Mouse (Mus musculus): ENCODE data around the gene Synrg. TPM values are rescaled to one million over a fixed set of nuclear protein-coding genes. Genes with fewer than 3 reads are reported as not detected.

Synrg gene
- polyA plus RNA-seq, 1 experiment from 2014 or later = 7.2 TPM

DNA sequence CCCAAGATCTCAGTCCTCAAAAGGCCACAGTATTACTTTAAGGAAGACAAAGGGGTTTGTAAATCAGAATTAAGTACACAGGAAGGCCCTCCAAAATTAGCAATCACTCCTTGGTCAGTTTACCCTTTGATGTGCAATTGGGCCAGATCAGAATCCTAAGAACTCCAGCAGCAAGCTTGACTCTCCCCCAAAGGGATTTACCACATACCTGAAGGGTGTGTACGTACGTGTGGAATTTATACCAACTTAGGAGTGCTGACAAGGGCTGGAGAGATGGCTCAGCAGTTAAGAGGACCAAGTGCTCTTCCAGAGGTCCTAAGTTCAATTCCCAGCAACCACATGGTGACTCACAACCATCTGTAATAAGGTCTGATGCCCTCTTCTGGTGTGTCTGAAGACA is 97.7 kb downstream of the Synrg start:
- H3K27ac ChIP-seq (replicated peaks) = no peak overlapping the region
- WGBS = 63% methylated on average over 2 of the region's 2 CpGs

DNA sequence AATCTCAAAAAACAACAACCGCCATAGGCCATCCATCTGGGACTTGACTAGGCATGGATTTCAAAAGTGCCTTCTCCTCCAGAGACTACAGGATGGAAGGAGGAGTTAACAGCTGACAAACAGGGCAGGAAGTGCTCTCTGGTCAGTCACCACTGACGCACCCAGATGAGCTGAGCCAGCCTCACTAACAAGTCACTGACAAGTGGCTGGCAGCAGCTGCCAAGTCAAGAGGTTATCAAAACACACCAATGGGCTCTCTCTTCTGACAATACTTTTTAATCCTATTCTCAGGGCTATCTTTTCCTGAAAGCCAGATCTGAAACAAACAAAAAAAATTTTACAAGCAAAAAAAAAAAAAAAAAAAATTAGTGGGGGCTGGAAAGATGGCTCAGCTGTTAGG is 98.6 kb downstream of the Synrg start:
- no peaks in the 10 kb centered on the region for H3K4me1 ChIP-seq (replicated peaks; ENCODE audit: control insufficient read depth, insufficient read depth)
- no peak for ATAC-seq (ENCODE audit: low FRiP score, low TSS enrichment)
- no peaks in the 10 kb centered on the region for H3K36me3 ChIP-seq (ENCODE audit: control insufficient read depth, insufficient read depth, low read length)
- no peaks in the 10 kb centered on the region for H3K9me3 ChIP-seq (ENCODE audit: control insufficient read depth, low read length)
- 42% methylated on average over 2 of the region's 2 CpGs for WGBS
- no peak for TF ChIP-seq CTCF (IDR thresholded peaks at IDR 0.05; ENCODE audit: low read depth)
- no peak for TF ChIP-seq EP300 (optimal IDR thresholded peaks at IDR 0.05)
- H3K27ac ChIP-seq (replicated peaks) = no peak overlapping the region
- H3K9ac ChIP-seq (ENCODE audit: low read length) = no peak overlapping the region
- no peak overlapping the region for H3K4me3 ChIP-seq (ENCODE audit: low read depth, low read length)
- no peaks in the 10 kb centered on the region for H3K27me3 ChIP-seq (ENCODE audit: control insufficient read depth, insufficient read depth, low read length)
- H3K4me2 ChIP-seq (replicated peaks; ENCODE audit: low read depth) = no peak overlapping the region
- DNase-seq (ENCODE audit: low spot score) = no peak

More for the DNA sequence above, 97.7 kb downstream of the Synrg start:
- Histone ChIP-seq H3K9ac (ENCODE audit: low read length) (no peak overlapping the region), H3K36me3 (ENCODE audit: control insufficient read depth, insufficient read depth, low read length) (no peaks in the 10 kb centered on the region), H3K27me3 (ENCODE audit: control insufficient read depth, insufficient read depth, low read length) (no peaks in the 10 kb centered on the region), H3K4me2 (replicated peaks; ENCODE audit: low read depth) (no peak overlapping the region), H3K4me3 (ENCODE audit: low read depth, low read length) (no peak overlapping the region), H3K4me1 (replicated peaks; ENCODE audit: control insufficient read depth, insufficient read depth) (no peaks in the 10 kb centered on the region), H3K9me3 (ENCODE audit: control insufficient read depth, low read length) (no peaks in the 10 kb centered on the region)
- no peak for ATAC-seq (ENCODE audit: low FRiP score, low TSS enrichment)
- DNase-seq (ENCODE audit: low spot score) = no peak
- 0 out of 2 replicates have a peak, but pooled peaks have one; percentile 7 for TF ChIP-seq CTCF (IDR thresholded peaks at IDR 0.05; ENCODE audit: low read depth)
- no peak for TF ChIP-seq EP300 (optimal IDR thresholded peaks at IDR 0.05)

DNA sequence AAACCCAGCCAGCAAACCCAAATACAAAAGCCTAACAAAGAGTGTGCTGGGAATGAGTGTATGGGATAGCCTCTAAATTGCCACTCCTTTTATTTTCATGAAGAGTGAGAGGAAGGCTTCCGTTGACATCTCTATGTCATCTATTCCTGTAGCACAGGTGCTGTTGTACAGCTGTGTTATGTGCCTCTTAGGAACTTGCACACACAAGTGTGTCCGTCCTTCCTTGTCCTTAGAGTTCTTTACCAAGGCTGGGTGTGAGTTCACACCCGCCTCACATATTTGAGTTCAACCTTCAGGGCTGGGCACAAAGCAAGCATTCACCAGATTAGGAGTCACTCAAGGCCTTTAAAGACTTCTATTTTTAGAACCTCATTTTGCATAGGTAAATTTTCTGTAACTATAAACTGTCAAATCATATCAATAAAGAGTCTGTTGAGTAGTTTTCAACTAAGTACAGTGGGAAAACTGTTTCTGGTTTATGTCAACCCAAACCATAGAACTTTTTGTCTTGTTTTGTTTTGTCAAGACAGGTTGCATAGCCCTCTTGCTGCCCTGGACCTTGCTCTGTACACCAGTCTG is 99.5 kb downstream of the Synrg start:
- Histone ChIP-seq H3K4me2 (replicated peaks; ENCODE audit: low read depth) (no peak overlapping the region), H3K4me1 (replicated peaks; ENCODE audit: control insufficient read depth, insufficient read depth) (no peaks in the 10 kb centered on the region), H3K9ac (ENCODE audit: low read length) (no peak overlapping the region), H3K27me3 (ENCODE audit: control insufficient read depth, insufficient read depth, low read length) (no peaks in the 10 kb centered on the region), H3K27ac (replicated peaks) (peak overlapping the region; percentile 45), H3K36me3 (ENCODE audit: control insufficient read depth, insufficient read depth, low read length) (no peaks in the 10 kb centered on the region), H3K4me3 (ENCODE audit: low read depth, low read length) (no peak overlapping the region), H3K9me3 (ENCODE audit: control insufficient read depth, low read length) (no peaks in the 10 kb centered on the region)
- ATAC-seq (ENCODE audit: low FRiP score, low TSS enrichment) (peak; percentile 58; the same call in 1 of the 2 replicates), DNase-seq (ENCODE audit: low spot score) (peak; percentile 55)
- WGBS = 63% methylated on average over 3 of the region's 3 CpGs
- no peak for TF ChIP-seq EP300 (optimal IDR thresholded peaks at IDR 0.05)
- no peak for TF ChIP-seq CTCF (IDR thresholded peaks at IDR 0.05; ENCODE audit: low read depth)

DNA sequence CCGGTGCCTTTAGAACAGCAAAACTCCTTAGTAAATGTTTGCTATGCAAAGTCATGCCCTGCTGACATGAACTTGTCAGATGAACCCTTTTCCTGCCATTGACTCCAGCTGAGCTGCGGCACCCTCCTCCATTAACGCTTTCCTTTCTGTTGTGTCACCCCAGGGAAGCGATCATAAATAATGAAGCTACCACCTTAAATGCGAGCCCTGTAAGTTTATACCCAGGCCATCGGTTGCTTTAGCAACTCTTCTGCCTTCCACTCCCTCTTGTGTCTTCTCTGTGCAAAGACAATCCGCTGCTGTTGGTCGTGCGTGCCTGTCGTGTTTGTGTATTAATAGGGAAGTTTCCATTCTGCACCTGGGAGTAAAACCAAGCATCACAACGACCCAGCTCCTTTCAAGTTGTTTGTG is 101.8 kb downstream of the Synrg start:
- peak overlapping the region; percentile 14; the same call in 1 of the 2 replicates for H3K4me3 ChIP-seq (ENCODE audit: low read depth, low read length)
- TF ChIP-seq EP300 (optimal IDR thresholded peaks at IDR 0.05) (no peak), CTCF (IDR thresholded peaks at IDR 0.05; ENCODE audit: low read depth) (peak; percentile 66)
- H3K36me3 ChIP-seq (ENCODE audit: control insufficient read depth, insufficient read depth, low read length) = no peaks in the 10 kb centered on the region
- peak overlapping the region; percentile 83 for H3K4me2 ChIP-seq (replicated peaks; ENCODE audit: low read depth)
- no peaks in the 10 kb centered on the region for H3K27me3 ChIP-seq (ENCODE audit: control insufficient read depth, insufficient read depth, low read length)
- H3K9ac ChIP-seq (ENCODE audit: low read length) = no peak overlapping the region
- no peaks in the 10 kb centered on the region for H3K4me1 ChIP-seq (replicated peaks; ENCODE audit: control insufficient read depth, insufficient read depth)
- 5% methylated on average over 11 of the region's 11 CpGs for WGBS
- no peak overlapping the region for H3K27ac ChIP-seq (replicated peaks)
- H3K9me3 ChIP-seq (ENCODE audit: control insufficient read depth, low read length) = no peaks in the 10 kb centered on the region
- ATAC-seq (ENCODE audit: low FRiP score, low TSS enrichment) (no peak), DNase-seq (ENCODE audit: low spot score) (no peak)

DNA sequence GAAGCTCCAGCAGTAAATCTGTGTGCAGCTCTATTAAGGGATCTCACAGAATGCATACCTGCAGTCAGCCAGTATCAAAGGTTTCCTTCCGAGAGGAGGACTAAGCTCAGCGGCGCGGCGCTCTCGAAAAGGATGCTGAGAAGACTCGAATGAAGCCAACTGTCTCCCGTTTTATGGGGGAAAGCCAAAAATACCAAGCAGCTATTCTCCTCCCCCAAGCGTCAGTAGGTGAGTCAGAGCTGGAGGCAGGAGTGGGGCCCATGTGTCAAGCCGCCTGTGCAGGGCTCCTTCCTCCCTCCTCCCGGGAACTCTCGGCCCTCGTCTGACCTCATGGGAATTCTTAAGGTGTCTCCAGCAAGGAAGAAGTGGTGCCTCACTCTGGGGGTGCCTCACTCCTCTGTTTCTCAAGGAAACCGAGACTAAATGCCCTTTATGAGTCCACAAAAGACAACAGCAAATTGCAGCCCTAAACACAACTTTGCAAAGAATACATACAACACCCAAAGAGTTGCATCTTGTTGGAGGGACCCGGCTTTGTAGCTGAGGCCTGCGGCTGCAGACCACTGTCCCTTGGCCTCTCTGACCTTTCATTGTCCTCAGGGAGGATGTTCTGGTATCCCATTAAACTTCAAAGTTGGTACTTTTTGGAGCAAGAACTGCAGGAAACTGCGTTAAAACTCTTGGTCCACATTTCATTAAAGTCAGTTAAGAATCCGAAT is 102.9 kb downstream of the Synrg start:
- ATAC-seq (ENCODE audit: low FRiP score, low TSS enrichment) (peak; percentile 79), DNase-seq (ENCODE audit: low spot score) (peak; percentile 69)
- Histone ChIP-seq H3K27ac (replicated peaks) (peak overlapping the region; percentile 20; the same call in 1 of the 2 replicates), H3K9me3 (ENCODE audit: control insufficient read depth, low read length) (no peaks in the 10 kb centered on the region), H3K36me3 (ENCODE audit: control insufficient read depth, insufficient read depth, low read length) (no peaks in the 10 kb centered on the region), H3K27me3 (ENCODE audit: control insufficient read depth, insufficient read depth, low read length) (no peaks in the 10 kb centered on the region), H3K4me3 (ENCODE audit: low read depth, low read length) (peak overlapping the region; percentile 70), H3K4me2 (replicated peaks; ENCODE audit: low read depth) (peak overlapping the region; percentile 83), H3K4me1 (replicated peaks; ENCODE audit: control insufficient read depth, insufficient read depth) (no peaks in the 10 kb centered on the region), H3K9ac (ENCODE audit: low read length) (peak overlapping the region; percentile 79)
- 11% methylated on average over 18 of the region's 18 CpGs for WGBS
- TF ChIP-seq EP300 (optimal IDR thresholded peaks at IDR 0.05) (no peak), CTCF (IDR thresholded peaks at IDR 0.05; ENCODE audit: low read depth) (no peak)

DNA sequence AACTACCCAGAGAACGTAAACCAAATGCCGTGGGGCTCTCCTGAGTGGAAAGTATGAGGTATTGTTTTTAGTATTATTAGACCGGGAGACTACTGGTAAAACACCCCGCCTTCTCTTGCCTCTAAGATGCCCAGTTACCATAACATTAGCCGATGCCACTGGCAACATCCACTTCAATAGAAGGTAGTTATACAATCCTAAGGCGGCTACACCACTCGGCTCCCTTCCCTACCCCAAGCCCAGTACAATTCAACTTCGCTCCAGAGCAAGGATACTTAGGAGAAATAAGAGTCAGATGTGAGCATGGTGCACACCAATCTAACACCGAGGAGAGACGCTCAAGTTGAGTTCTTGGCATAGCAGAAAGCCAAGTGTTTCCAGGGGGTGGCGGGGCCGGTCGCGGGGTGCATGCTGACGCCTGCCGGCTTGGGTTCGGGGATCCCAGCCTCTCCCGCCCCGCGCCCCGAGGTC is 103.5 kb downstream of the Synrg start:
- Histone ChIP-seq H3K27me3 (ENCODE audit: control insufficient read depth, insufficient read depth, low read length) (no peaks in the 10 kb centered on the region), H3K4me2 (replicated peaks; ENCODE audit: low read depth) (peak overlapping the region; percentile 83), H3K9me3 (ENCODE audit: control insufficient read depth, low read length) (no peaks in the 10 kb centered on the region), H3K9ac (ENCODE audit: low read length) (peak overlapping the region; percentile 79), H3K4me1 (replicated peaks; ENCODE audit: control insufficient read depth, insufficient read depth) (no peaks in the 10 kb centered on the region), H3K4me3 (ENCODE audit: low read depth, low read length) (peak overlapping the region; percentile 70), H3K36me3 (ENCODE audit: control insufficient read depth, insufficient read depth, low read length) (no peaks in the 10 kb centered on the region), H3K27ac (replicated peaks) (peak overlapping the region; percentile 82)
- WGBS = 3% methylated on average over 21 of the region's 21 CpGs
- DNase-seq (ENCODE audit: low spot score) (no peak), ATAC-seq (ENCODE audit: low FRiP score, low TSS enrichment) (0 out of 2 replicates have a peak, but pooled peaks have one; percentile 12)
- TF ChIP-seq EP300 (optimal IDR thresholded peaks at IDR 0.05) (no peak), CTCF (IDR thresholded peaks at IDR 0.05; ENCODE audit: low read depth) (no peak)
